Mouse (Mus musculus): Measurements from ENCODE around the gene Ptpn20.

DNA sequence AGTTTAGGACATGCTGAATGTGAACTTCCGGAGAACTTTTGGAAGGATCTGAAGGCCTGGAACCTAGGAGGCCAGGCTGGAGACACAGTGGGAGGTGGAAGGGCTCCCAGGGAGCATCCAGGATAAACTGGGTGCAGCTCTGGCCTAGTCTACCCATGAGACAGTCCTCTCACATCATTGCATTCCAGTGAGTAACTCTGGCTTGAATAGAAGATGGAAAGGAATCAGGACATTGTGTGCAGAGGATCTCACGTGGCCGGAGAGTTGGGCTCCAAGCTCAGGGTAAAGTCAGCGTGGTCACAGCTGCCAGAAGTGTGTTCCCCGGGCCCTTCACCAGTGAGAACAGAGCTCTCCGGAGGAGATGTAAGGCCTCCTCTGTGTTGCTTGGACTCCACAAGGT lies 91.6 kb downstream of the Ptpn20 start:
- TF ChIP-seq CTCF (IDR thresholded peaks at IDR 0.05; ENCODE audit: low read depth): no peak
- TF ChIP-seq EP300 (IDR thresholded peaks at IDR 0.05; ENCODE audit: low read depth): no peak

Data from heart, postnatal 0 days (tissue).